Mouse (Mus musculus): ENCODE results near the gene Jchain. TPM values are rescaled to one million over a fixed set of nuclear protein-coding genes. Genes with fewer than 3 reads are reported as not detected.
"Not testable (repeated sequence)": the region's sequence is repeated elsewhere in the genome, so short reads cannot be mapped to it uniquely, and the experiment has no call there.

Gene Jchain
- under 1 TPM; 0.59 to 0.64 TPM for total RNA-seq (2021)
- long read RNA-seq, experiment 1, partial matches to known transcripts = 1 of 3 reads
- long read RNA-seq, experiment 1, other reads (novel, unspliced or antisense) = 1 of 3 reads
- long read RNA-seq, experiment 2, partial matches to known transcripts = 0 of 3 reads
- long read RNA-seq, experiment 2, other reads (novel, unspliced or antisense) = 3 of 3 reads

DNA sequence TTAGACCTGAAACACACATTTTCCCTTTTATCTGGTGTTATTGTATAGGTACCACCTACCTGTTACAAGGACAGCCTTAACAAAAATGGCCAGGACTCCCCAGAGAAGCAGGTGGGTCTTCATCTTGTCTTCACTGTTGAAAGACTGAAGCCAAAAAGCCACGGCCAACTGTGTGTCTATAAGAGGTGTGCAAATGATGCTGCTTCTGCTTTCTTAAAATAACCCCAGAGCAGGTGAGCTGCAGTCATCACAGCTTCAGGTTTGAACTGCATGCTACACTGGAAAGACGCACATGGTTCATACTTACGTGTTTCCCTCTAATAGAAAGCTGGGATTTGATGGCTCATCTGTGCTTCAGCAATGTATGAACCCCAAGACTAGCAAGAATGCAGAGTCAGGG, at the start of gene Jchain:
Gene Jchain (minus strand): TSS at position 235 of the 400 bp plus-strand sequence.
- no peak for DNase-seq (ENCODE audit: low spot score)

DNA sequence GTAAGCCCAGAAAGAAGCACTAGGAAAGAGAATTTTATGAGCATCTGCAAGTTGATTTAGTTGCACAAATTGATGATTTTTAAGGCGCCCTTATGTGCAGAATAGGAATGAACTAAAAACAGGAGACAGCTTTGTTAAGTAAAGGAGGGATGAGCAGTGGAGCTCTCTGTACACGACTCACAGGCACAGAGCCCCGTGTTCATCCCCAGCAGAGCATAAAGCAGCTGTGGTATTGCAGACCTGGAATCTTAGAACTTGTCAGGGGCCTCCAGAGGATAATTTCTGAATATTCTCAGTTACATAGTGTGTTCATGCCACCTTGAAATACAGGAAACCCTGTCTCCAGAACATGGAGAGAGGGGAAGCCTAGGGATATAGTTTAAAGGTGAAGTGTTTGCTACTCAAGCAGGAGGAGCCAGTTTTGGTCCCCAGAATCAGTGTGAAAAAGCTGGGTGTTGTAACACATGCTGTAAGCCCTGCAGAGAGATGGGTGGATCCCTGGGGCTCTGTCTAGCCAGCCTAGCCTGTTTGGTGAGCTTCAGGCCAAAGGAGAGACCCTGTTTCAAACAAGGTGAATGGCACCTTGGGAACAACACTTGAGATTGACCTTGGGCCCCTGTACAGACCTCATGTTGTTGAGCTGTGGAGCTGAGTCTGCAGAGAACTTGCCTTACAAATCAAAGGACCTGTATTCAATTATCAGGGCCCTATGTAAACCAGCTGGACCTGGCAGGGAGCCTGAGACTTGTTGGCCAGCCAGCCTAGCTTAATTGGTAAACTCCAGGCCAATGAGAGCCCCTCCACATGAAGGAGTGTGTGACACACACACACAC, 48.0 kb upstream of the Jchain start:
- no peak for DNase-seq (ENCODE audit: low spot score)

DNA sequence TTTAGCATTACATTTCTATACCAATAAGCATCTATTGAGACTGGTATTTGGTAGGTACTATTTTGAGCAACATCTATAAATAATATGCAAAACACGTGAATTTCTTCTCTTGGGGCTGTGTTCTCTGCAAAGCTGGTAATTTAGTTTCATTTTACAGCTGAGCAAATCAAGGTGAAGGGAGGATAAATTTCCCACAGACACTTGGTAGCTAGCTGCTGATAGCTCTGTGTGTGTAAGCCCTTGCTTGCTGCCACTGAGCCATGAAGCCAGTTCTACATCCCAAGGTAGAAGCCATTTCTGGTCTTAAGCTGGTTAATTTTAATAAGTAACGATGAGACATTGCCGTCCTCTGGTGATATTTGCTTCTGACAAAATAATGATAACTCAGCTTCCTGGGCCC, 47.1 kb upstream of the Jchain start:
- no peak for DNase-seq (ENCODE audit: low spot score)

DNA sequence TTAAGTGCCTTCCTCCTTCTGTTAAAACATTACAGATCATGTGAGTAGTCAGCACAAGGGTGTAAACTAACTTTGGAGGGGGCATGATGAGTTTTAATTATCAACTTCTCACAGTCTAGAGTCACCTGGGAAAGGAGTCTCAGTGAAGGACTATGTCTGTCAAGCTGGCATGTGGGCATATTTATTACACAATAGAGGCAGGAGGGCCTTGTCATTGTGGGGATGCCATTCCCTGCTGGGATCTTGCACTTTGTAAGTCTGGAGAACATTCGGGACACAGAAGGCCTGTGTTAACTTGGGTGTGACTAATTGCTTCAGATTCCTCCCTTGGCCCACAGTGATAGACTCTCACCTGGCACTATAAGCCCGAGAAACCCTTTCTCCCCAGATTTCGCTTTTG, 41.9 kb upstream of the Jchain start:
- DNase-seq (ENCODE audit: low spot score) = no peak

DNA sequence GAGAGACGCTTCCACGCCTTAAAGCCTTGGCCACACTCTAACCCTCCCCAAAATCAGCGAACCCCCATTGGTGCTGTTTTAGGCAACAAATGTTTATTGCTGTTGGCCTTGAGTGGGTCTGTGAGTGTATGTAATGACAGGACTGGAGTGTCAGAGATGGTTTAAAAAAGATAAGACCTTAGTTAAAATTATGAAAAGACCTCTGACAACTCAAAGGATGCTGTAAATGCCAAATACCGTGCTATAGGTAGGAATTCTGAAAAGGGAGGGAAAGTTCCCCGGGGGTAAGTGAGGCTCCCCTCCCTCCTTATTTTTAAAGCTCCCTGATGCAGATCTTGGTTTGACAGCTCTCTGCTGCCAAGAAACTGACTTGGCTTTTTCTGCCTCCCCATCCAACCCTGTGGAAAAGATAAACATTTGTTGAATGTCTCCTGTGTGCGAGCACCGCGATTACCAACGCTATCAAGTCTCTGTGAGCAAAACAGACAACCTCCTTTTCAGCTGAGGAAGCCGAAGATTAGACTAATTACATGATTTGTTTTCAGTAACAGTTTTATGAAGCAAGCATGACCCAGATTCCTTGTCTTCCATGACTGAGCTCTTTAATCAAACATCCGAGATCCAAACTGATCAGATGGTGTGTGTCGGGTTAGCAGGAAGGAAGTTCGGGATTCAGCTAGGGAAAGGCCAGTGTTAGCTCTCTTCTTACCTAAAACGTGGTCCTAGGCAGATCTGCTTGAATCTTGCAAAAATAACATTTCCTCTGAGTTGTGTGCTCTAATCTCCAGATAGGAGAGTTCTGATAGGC, 38.5 kb upstream of the Jchain start:
- no peak for DNase-seq (ENCODE audit: low spot score)

DNA sequence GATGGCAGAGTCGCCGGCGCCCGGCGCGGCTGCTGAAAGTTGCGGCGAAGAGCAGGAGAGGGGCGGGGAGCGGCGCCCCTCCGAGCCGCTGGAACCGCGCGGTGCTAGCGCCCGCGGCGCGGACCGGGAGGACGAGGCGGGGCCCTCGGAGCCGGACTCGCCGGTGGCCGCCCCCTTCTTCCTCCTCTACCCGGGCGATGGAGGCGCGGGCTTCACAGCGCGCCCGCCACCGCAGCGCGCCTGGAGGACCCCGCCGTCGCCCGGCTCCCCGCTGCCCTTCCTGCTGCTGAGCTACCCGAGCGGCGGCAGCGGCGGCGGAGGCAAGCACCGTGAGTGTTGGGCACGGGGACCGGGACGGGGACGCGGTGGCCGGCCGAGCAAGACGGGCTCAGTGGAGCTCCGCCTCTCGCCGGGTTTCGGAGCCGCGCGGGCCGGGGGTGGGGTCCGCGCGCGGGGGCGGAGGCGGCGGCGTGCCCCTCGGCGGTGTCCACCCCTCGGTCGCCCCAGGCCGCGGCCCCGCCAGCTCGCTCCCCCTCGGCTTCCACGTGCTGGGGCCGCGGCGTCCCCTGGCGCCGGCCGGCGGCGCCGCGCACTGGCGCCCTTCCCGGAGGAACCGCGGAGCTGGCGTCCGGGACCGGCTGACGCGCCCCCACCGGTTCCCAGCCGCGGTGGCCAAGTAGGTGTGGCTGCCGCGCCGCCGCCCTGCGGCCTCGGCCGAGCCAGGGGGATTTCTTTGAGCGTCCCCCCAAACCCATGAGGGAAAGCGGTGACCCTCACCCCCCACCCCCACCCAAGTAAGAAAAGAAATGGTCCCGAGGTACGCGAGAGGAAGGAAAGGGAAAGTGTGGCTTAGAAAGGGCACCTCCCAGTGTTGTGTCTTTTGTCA, 37.7 kb upstream of the Jchain start:
- peak; percentile 70 for DNase-seq (ENCODE audit: low spot score)

DNA sequence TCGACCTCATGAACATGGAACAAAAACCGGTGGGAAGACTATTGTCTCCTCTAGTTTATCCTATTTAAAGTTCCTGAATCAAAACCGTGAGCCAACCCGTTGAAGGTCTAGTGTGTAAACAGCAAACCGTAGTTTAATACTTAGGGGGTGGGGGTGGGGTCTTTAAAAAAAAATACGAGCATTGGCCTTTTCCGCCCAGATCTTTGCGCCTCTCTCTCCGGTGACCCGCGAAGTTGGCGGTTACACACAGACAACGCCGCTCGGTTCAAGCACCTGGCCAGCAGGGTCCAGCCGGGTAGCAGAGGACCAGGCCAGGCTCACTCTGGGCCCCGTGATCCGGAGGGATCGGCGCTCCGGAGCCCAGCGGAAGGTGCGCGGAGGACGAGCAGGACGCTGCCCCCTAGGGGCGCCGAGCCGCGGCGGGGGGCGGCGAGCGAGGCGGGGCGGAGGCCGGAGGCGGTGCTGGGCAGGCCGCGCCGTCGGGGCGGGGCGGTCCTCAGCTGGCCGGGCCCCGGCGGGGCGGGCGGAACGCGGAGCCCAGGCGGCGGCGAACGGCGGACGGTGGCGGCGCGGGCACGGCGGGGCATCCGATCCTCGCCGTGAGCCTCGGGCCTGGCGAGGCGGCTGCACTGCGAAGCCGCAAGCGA, 36.9 kb upstream of the Jchain start, which contains the start of gene Rufy3:
Gene Rufy3 (plus strand): TSS at position 540 of the 647 bp plus-strand sequence.
- peak; percentile 87 for DNase-seq (ENCODE audit: low spot score)

DNA sequence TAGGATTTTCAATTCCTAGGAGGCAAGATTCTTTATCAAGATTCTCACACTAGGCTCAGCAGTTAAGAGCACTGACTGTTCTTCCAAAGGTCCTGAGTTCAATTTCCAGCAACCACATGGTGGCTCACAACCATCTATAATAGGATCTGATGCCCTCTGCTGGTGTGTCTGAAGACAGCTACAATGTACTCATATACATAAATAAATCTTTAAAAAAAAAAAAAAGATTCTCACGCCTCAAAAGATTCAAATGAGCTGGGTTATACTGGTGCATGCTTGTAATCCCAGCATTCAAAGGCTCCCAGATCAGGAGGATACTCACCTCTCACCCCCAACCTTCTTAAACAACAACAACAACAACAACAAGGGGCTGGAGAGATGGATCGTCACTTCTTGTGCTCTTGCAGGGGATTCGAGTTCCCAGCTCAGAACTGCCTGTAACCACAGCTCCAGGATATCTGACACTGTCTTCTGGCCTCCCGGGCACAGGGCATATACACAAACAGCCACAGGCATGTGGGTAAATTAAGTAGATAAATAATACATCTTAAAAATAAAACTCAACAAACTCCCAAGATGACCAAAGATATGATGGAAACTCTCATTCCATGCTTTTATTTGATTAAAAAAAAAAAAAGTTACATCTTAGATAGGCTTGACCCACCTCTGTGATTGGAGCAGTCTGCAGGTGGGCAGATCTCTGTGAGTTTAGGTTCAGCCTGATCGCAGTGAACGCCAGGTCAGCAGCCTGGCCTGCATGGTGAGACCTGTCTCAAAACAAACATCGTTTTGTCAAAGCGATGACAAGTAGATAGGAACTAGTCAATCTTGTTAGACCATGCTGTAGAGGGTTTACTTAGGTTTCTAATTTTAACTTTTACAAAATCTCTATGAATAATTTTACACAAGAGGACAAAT, 35.4 kb upstream of the Jchain start:
- DNase-seq (ENCODE audit: low spot score) = no peak

DNA sequence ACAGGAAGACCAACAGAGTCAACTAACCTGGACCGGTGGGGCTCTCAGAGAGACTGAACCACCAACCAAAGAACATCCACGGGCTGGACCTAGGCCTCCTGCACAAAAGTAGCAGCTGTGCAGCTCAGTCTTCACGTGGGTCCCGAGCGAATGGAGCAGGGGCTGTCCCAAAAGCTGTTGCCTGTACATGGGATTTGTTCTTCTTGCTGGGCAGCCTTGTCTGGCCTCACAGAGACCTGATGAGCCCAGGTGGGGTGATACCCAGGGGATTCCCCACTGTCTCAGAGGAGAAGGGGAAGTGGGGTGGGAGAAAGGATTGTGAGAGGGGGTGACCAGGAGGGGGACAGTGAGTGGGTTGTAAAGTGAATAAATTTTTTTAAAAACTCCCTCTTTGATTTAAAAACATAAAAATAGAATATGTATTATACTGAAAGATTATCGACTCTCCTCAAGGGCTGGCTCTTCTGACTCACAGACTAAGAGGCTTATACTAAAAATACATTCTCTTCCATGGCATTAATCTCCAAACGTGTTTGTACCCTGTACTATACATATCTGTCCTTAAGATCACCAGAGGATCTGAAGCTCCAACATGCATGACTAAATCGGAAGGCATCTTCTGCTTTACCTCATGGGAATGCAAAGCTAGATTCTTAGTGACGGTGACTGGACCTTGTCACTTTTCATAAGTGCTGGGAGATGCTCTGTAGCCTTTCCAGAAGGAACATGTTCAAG, 33.6 kb upstream of the Jchain start:
- DNase-seq (ENCODE audit: low spot score) = no peak

DNA sequence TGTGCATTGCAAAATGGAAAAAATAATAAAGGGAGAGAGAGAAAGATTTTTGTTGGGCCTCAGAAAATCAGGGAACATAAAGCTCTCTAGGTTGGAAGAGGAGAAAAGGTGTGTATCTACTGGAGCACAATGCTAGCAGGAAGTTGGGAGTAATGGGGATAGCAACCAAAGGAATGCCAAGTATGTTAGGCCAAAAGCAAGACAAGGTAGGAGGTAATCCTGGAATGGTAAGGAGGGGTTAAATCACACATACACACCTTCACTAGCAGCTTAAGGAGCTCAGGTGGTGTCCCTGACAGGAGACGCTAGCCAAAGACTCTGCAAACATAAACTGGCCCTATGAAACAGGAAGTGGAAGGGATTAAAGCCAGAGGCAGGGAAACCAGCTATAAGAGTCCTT, 31.3 kb upstream of the Jchain start:
- no peak for DNase-seq (ENCODE audit: low spot score)

DNA sequence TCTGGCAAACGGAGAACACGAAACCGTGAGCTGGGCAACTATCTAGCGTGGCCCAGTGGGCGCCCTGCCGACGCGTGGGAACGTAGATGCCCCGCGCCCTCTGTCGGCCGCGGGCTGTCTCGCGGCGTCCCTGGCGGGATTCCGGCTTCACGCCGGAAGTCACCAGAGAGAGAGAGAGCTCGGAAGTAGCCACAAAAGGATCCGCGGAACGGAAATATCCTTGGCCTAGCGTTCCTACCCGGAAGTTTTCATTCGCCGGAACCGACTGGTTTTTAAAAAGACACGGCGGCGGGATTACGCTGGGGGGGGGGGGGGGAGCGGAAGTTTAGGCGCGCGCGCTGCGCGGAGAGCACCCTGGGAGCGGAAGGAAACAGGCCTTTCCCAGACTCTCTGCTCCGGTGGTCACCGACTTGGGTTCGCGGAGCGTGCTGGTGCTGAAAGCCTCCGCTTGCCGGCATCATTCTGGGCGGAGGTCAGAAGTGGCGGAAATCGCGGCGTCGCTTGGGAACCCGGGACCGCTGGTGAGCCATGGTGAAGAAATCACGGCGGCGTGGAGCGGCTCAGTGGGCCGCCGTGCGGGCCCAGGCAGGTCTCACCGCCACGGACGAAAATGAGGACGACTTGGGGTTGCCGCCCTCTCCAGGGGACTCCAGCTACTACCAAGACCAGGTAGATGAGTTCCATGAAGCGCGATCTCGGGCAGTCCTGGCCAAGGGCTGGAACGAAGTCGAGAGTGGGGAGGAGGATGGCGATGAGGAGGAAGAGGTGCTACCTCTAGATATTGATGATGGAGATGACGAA, 26.6 kb upstream of the Jchain start, which contains the start of gene Utp3:
Gene Utp3 (plus strand): TSS at position 377 of the 801 bp plus-strand sequence.
- DNase-seq (ENCODE audit: low spot score) = peak; percentile 95

DNA sequence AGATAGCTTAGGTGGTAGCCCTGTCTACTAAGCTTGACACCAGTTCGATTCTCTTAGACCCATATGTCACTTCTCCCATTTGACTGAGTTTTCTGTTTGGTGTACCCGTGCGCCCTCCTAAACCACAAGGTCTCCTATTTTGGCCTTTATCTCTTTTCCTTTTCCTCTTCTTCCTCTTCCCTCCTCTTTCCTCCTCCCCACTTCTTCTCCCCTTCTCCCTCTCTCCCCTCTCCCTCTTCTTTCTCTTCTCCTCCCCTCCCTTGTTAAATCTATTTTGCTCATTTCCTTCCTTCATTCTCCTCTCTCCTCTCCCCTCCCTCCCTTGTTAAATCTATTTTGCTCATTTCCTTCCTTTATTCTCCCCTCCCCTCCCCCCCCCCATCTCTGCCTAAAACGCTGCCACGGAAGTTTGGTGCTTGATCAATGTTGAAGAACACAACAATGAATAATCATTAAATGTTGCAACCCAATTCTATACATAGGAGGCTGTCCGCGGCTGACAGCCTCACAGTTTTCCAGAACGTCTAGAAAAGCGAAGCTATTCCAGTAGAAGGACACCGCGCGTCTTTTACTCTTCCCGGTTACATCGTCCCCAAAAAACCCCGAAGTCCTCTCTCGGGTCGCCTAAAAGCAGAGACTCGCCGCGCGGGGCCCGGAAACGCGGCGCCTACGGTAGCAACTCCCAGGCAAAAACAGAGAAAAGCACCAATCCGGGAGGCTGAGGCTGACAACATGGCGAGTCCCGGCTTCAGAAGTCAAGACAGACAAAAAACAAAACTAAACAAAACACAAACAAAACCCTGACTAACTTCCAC, 25.8 kb upstream of the Jchain start:
- no peak for DNase-seq (ENCODE audit: low spot score)

DNA sequence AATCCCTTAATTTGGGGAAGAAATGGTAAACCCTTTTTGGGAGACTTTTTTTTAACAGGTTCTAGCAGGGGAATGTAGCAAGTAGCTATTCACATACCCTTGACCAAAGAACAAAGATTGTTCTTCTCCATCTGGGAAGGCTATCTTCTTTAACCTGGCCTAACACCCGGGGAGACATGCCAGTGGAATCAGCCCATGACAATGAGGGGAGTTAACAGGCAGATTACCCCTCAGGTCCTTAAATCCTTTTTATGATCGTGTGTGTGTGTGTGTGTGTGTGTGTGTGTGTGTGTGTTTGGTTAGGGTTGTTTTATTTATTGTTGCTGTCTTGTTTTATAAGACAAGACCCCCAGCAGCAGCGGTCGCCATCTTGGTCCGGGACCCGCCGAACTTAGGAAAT, 17.8 kb upstream of the Jchain start:
- no peak for DNase-seq (ENCODE audit: low spot score)

DNA sequence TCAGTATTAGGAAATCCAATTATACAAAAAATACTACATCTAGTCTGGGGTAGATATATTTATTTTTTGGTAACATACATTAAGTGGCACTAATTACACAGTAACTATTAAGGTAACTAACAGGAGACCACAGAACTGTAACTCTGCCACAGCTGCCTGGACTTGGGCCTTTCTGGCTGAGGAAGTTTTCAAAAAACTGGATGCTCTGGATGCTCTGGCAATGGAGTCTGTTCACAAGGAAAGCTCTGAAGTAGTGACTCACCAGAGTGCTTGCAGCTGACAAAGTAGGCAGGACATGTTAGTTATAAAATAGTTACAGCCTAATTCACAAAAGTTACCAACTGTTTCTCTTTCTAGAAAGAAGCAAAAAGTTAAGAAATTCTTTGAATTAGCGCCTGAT, 16.7 kb upstream of the Jchain start:
- DNase-seq (ENCODE audit: low spot score) = not testable (repeated sequence)

DNA sequence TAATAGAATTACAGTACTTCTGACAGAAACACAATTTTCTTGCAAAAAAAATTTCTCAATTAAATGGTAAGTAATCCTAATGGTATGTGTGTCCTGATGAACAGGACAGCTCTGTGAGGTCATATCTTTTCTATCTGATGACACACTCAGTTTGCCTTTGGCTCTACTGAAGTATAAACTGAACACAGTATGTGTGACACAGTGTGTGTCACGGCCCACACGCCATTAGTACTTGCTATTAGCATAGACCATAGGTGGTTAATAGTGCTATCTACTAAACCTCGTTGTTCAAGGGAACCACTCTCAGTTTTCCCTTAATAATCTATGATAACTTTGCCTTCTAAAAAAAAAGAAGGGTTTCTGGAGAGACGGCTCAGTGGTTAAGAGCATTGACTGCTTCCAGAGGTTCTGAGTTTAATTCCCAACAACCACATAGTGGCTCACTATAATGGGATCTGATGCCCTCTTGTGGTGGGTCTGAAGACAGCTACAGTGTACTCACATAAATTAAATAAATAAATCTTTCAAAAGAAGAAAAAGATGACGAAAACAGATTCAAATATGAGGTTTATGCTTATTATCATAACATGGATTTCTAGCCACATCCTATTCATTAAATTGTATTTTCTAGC, 15.1 kb upstream of the Jchain start:
- peak; percentile 69 for DNase-seq (ENCODE audit: low spot score)

DNA sequence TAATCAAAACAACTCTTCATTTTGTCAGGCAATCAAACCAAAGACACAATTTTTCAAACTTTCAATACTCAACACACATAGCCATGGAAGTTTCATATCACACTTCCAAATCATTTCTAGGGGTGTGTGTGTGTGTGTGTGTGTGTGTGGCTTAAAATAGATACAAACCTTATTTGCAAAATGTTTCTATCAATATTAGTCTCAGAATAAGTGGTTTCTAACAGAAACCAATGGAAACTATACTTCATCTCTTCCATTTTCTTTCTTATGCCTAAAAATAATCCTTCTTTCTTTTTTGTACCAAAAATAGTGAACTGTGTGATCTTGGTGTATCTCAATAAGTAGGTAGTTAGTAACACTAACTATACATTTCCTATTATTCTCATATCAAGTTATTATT, 13.2 kb upstream of the Jchain start:
- no peak for DNase-seq (ENCODE audit: low spot score)

DNA sequence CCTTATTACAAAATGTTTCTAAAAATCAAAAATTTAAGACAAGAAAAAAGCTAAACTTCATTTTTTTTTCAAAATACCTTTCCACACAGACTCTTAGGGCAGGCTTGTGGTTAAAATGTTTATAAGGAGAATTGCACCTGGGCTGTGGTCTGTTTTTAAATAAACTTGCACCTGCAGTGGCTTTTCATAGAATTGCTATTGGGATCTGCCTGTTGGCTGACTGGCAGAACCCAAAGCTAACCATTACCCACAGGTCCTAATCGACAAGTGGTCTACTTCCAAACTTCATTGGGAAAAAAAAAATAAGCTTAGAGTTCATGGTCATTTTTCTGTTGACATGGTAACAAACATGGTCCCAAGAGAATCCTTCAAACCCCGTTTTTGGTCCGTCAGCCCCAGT, 7.0 kb upstream of the Jchain start:
- DNase-seq (ENCODE audit: low spot score) = no peak

Data from gastrocnemius, adult 18-20 months (tissue).